Mouse (Mus musculus) liver, adult 2 months (tissue): Measurements from ENCODE around the gene P3h4.

Experiments
- CTCF ChIP-seq: fragments of 200-500 bp; IDR thresholded peaks from 2 replicates; pipeline ENCODE4 v1.5.1; 2011; ENCODE audit warnings: low read depth, low read length, control low read depth
- POLR2A ChIP-seq: fragments of 200-500 bp; IDR thresholded peaks from 2 replicates; pipeline ENCODE4 v1.6.1; 2011; ENCODE audit warnings: low read length, control low read depth; ENCODE audit not compliant: insufficient read depth; ENCODE audit errors: extremely low read depth

- TF ChIP-seq CTCF (no peak), POLR2A (no peak)
These were observed 28.0 kb upstream of the P3h4 start for GRCm38 (mm10) chr11:100442625-100443024.
